20 mouse cellular contexts compared by ENCODE assay signal in the genomic region with DNA sequence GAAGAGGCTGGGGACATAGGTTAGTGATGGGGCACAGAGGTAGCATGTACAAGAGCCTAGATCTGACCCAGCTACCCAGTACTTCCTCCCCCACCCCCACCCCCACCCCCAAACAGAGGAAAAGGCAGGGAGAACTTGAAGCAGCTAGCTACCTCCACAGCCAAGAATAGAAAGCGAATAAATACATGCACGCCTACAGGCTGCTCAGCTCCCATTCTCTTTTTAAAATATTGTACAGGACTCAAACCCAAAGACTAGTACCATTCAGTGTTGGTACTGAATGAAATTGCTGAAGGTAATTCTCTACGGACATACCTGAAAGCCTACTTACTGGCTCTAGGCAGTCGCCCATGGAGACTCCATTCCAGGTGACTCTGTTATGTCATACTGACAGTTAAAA.
"Had no signal": no experiment of that assay in that cellular context is flagged by ENCODE, and none has a peak within 500 bp of the region (broad histone marks: within the 10 kb centered on the region; RNA-seq: fewer than 3 reads in every experiment).

No protein-coding gene starts in this region.

- DNase-seq: cerebellum, adult 2 months; cerebellum, adult 8-10 months; cerebellum, adult 9-10 months; cerebellum, adult 9-11 months; cerebellum, postnatal 10 days; cerebellum, postnatal 14 days; cerebellum, postnatal 36 days; embryo, embryonic 11 days; forebrain, postnatal 0 days; gastrocnemius, adult 2 months; gastrocnemius, postnatal 10 days; gastrocnemius, postnatal 14 days; gastrocnemius, postnatal 25 days; gastrocnemius, postnatal 36 days; heart, adult 18-20 months; heart, adult 2 months had no signal

- ATAC-seq: forebrain, embryonic 13.5 days; forebrain, embryonic 14.5 days; forebrain, embryonic 15.5 days; forebrain, embryonic 16.5 days; forebrain, postnatal 0 days had no signal
